10 mouse cellular contexts compared by ENCODE assay signal in the genomic region with DNA sequence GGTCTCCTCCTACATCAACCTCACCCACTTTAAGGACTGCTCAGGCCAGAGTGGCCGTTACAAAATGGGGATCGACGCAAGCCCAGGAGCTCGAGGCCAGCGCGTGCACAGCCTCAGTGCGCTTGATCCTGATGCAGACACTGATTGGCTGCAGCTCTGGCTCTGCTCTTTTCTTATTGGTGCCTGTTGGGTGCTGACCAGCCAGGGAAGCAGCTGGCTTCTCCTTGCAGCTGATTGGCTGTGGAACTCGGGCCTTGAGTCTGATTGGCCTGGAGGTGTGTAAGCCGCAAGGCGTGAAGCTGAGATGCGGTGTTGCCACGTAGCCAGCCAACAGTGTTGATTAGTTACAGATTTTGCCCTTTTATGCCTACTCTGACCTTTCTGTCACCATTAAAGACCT. TPM values are rescaled to one million over a fixed set of nuclear protein-coding genes. Genes with fewer than 3 reads are reported as not detected.
DNase-seq lines count a peak whose midpoint lies in the region; ATAC-seq and TF ChIP-seq lines count a peak whose summit lies in the region.
"Had no signal": no experiment of that assay in that cellular context is flagged by ENCODE, and none has a peak within 500 bp of the region (broad histone marks: within the 10 kb centered on the region; RNA-seq: fewer than 3 reads in every experiment).

A gene (minus strand): TSS at position 124 of the 400 bp plus-strand sequence.

- H3K4me1 ChIP-seq in kidney, embryonic 16.5 days (ENCODE audit: insufficient read depth, low read length), result peaks cover 16% of the 10 kb centered on the region
- H3K4me1 ChIP-seq in hindbrain, embryonic 15.5 days (replicated peaks), result peaks cover 14% of the 10 kb centered on the region
- no peaks in the 10 kb centered on the region for H3K4me1 ChIP-seq in midbrain, postnatal 0 days (ENCODE audit: insufficient read depth, low read length)

- H3K9ac ChIP-seq in kidney, embryonic 16.5 days (replicated peaks; ENCODE audit: low read length), result no peak within 1 kb of the TSS
- no peak within 1 kb of the TSS for H3K9ac ChIP-seq in hindbrain, embryonic 15.5 days
- H3K9ac ChIP-seq in midbrain, postnatal 0 days (replicated peaks; ENCODE audit: low read length, poor library complexity, severe bottlenecking), result no peak within 1 kb of the TSS

- no peak within 1 kb of the TSS for H3K4me2 ChIP-seq in kidney, embryonic 16.5 days (replicated peaks; ENCODE audit: low read depth, low read length)
- H3K4me2 ChIP-seq in hindbrain, embryonic 15.5 days, result peak within 1 kb of the TSS; percentile 50
- H3K4me2 ChIP-seq in midbrain, postnatal 0 days (ENCODE audit: low read depth, low read length, poor library complexity, severe bottlenecking), result peak within 1 kb of the TSS; percentile 29; the same call in 1 of the 2 replicates

- no peaks in the 10 kb centered on the region for H3K27me3 ChIP-seq in kidney, embryonic 16.5 days (ENCODE audit: insufficient read depth, low read length)
- H3K27me3 ChIP-seq in hindbrain, embryonic 15.5 days, result no peaks in the 10 kb centered on the region
- H3K27me3 ChIP-seq in midbrain, postnatal 0 days (ENCODE audit: insufficient read depth, low read length), result no peaks in the 10 kb centered on the region

- no peak for TF ChIP-seq CTCF in midbrain, postnatal 0 days (IDR thresholded peaks at IDR 0.05)

- no peak for DNase-seq in kidney, adult 11 months
- DNase-seq in ZHBTc4 (ENCODE audit: low read depth, low spot score), result peak; percentile 84
- no peak for DNase-seq in midbrain, postnatal 0 days (ENCODE audit: low spot score)
- no peak for DNase-seq in natural killer cell, adult 2 months (ENCODE audit: low spot score in 2 of 2)
- no peak for DNase-seq in urinary bladder, postnatal 36 days (ENCODE audit: low spot score in 2 of 2)
- DNase-seq: lung, adult 18-20 months; right cerebral cortex, postnatal 25 days had no signal

- ATAC-seq in kidney, embryonic 16.5 days (ENCODE audit: low FRiP score, low TSS enrichment), result no peak
- no peak for ATAC-seq in hindbrain, embryonic 15.5 days (ENCODE audit: low FRiP score, low read depth)
- no peak for ATAC-seq in midbrain, postnatal 0 days (ENCODE audit: low FRiP score)
- no peak for ATAC-seq in megakaryocyte-erythroid progenitor cell, adult 5-6 weeks (replicated peaks; ENCODE audit: low FRiP score, low TSS enrichment, poor library complexity, severe bottlenecking)

- H3K36me3 ChIP-seq in kidney, embryonic 16.5 days (ENCODE audit: insufficient read depth, low read length), result no peaks in the 10 kb centered on the region
- no peaks in the 10 kb centered on the region for H3K36me3 ChIP-seq in hindbrain, embryonic 15.5 days
- no peaks in the 10 kb centered on the region for H3K36me3 ChIP-seq in midbrain, postnatal 0 days (ENCODE audit: insufficient read depth, low read length)

- H3K27ac ChIP-seq in kidney, embryonic 16.5 days (ENCODE audit: low read length), result peak within 1 kb of the TSS; percentile 32; the same call in 1 of the 2 replicates
- H3K27ac ChIP-seq in hindbrain, embryonic 15.5 days (replicated peaks), result peak within 1 kb of the TSS; percentile 27; the same call in 1 of the 2 replicates
- H3K27ac ChIP-seq in midbrain, postnatal 0 days (ENCODE audit: low read depth, low read length), result no peak within 1 kb of the TSS

- WGBS in kidney, embryonic 16.5 days, result 93% methylated on average over 12 of the region's 12 CpGs
- WGBS in hindbrain, embryonic 15.5 days, result 91% methylated on average over 12 of the region's 12 CpGs
- 95% methylated on average over 12 of the region's 12 CpGs for WGBS in midbrain, postnatal 0 days

- H3K4me3 ChIP-seq in kidney, embryonic 16.5 days (ENCODE audit: low read length), result no peak within 1 kb of the TSS
- peak within 1 kb of the TSS; percentile 23 for H3K4me3 ChIP-seq in hindbrain, embryonic 15.5 days
- no peak within 1 kb of the TSS for H3K4me3 ChIP-seq in midbrain, postnatal 0 days (ENCODE audit: low read depth, low read length)

- no peaks in the 10 kb centered on the region for H3K9me3 ChIP-seq in kidney, embryonic 16.5 days (ENCODE audit: low read length)
- H3K9me3 ChIP-seq in hindbrain, embryonic 15.5 days, result no peaks in the 10 kb centered on the region
- H3K9me3 ChIP-seq in midbrain, postnatal 0 days (ENCODE audit: low read length), result no peaks in the 10 kb centered on the region

RNA-seq across cellular contexts. Expression of the gene that starts here (rescaled TPM):
- polyA plus RNA-seq in kidney, embryonic 16.5 days (2015; fragmentation: Nextera tagmentation; extraction: Ambion mirVana), result 0.77 and 1.3 TPM in 2 replicates
- 0.10 and 0.37 TPM in 2 replicates for polyA plus RNA-seq in hindbrain, embryonic 15.5 days (2015; fragmentation: Nextera tagmentation; extraction: Ambion mirVana)
- total RNA-seq in midbrain, postnatal 0 days (2014; rRNA removed), result not detected in 2 replicates
- polyA plus RNA-seq in midbrain, postnatal 0 days (2015; fragmentation: Nextera tagmentation; extraction: Ambion mirVana), result 0.22 and 0.39 TPM in 2 replicates
- not detected in 2 replicates for total RNA-seq in megakaryocyte-erythroid progenitor cell, adult 5-6 weeks (2014; fragmentation: Nextera tagmentation)
- not detected in 2 replicates for total RNA-seq in megakaryocyte-erythroid progenitor cell, adult 5-6 weeks (2017)
